Mouse (Mus musculus) testis, adult 10 weeks (tissue): ENCODE data around the gene Syt17. TPM values are rescaled to one million over a fixed set of nuclear protein-coding genes. Genes with fewer than 3 reads are reported as not detected.

Experiments
- polyA plus RNA-seq: library from polyadenylated mRNA; stranded (reverse); fragments of 350-450 nt; fragmentation: Illumina TruSeq; extraction: RNeasy Lipid Tissue Mini Kit (QIAGEN cat#74804); gene quantifications from one replicate; pipeline ENCODE4 v1.2.3, GENCODE M21; 2014; ENCODE audit warnings: low read depth, low replicate concordance

Syt17 gene
- 1.4 TPM for polyA plus RNA-seq

DNA sequence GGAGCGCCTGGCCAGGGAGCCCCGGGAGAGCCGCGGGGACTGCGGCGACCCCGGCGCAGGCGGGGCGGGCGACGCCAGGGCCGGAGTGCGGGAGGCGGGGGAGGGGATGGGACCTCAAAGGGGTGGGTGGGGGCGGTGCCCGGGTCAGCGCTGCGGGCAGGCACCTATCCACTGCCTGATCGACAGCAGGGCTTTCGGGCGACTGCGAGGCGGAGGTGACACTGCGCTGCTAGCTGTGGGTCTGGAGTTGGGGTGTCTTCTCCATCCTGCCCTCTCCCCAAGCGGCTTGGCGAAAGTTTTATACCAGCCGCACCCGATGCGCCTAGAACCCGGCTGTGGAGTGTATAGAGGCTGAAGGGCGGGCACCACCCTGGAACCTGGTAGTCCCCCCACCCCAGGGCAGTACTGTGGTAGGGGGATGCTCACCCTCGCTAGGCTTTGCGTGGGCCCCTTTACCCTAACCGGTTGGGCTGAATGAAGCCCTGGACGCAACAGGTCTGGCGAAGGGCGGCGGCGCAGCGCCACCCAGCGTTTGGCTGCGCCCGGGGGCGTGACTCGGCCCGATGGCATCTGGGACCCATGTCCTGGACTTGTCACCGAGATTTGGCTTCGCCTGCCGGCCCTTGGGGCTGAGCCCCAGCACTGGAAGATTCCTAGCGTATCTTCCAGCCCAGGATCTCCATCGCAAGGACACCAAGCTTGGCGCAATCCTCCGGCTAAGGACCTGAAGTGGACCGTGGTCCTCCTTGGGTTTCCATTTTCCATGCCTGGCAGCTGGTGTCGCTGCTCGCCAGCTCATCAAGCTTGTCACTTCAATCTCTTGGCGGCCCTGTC, at the start of gene Syt17:
Gene Syt17 (minus strand): TSS at position 89 of the 834 bp plus-strand sequence.

GRCm38 (mm10) chr7:118491431-118492147, 43.6 kb upstream of the Syt17 start, which contains the start of gene Itpripl2:
Gene Itpripl2 (minus strand): TSS chr7:118491975.

Other genes starting within 250 kb of the Syt17 start
- 73.6 TPM for gene Smg1, start 204.6 kb downstream of the Syt17 start, polyA plus RNA-seq
- gene Itpripl2, start 43.8 kb upstream of the Syt17 start, polyA plus RNA-seq, result 1.4 TPM
- gene Coq7, start 85.1 kb upstream of the Syt17 start, polyA plus RNA-seq, result 4.6 TPM
- 88.9 TPM for gene Tmc7, start 136.5 kb upstream of the Syt17 start, polyA plus RNA-seq
- gene Tmc5, start 149.1 kb upstream of the Syt17 start, polyA plus RNA-seq, result 56.5 TPM